Mouse (Mus musculus) layer of hippocampus, adult 2 months (tissue): ENCODE measurements around the gene Crtap. TPM values are rescaled to one million over a fixed set of nuclear protein-coding genes. Genes with fewer than 3 reads are reported as not detected.

ENCODE experiments used
- DNase-seq, 2 experiments: peaks; one replicate each; pipeline ENCODE4 v3.0.0; 2022; ENCODE audit warnings: low spot score in 2 of 2
- H3K27ac ChIP-seq: fragments of 200-600 bp; 2 replicates; pipeline ENCODE4 v1.8.1; 2022
- H3K4me3 ChIP-seq: fragments of 200-600 bp; 2 replicates; pipeline ENCODE4 v1.8.1; 2022; ENCODE audit warnings: mild to moderate bottlenecking
- CTCF ChIP-seq: fragments of 200-600 bp; conservative IDR thresholded peaks from 2 replicates; pipeline ENCODE4 v1.8.1; 2022; ENCODE audit warnings: antibody characterized with exemption, mild to moderate bottlenecking, moderate library complexity
- long read RNA-seq, 2 experiments: library from polyadenylated mRNA; stranded (forward); transcript quantifications; one replicate each; pipeline ENCODE4 v2.0.0; 2021; ENCODE audit warnings: borderline mapping rate in 2 of 2
- total RNA-seq, 2 experiments: library from RNA; stranded (reverse); gene quantifications; 2 replicates each; pipeline ENCODE4 v1.2.3; 2021

The Crtap gene
- 1 to 10 TPM; 5.4 to 6.0 TPM for total RNA-seq
- long read RNA-seq, experiment 1, partial matches to known transcripts, result 0 of 2 reads
- long read RNA-seq, experiment 1, other reads (novel, unspliced or antisense), result 0 of 2 reads
- long read RNA-seq, experiment 2, transcript Crtap-201 (7 exons, 1,674 nt), result major isoform, 6 of 8 reads
- long read RNA-seq, experiment 2, partial matches to known transcripts, result 1 of 8 reads
- long read RNA-seq, experiment 2, other reads (novel, unspliced or antisense), result 1 of 8 reads

DNA sequence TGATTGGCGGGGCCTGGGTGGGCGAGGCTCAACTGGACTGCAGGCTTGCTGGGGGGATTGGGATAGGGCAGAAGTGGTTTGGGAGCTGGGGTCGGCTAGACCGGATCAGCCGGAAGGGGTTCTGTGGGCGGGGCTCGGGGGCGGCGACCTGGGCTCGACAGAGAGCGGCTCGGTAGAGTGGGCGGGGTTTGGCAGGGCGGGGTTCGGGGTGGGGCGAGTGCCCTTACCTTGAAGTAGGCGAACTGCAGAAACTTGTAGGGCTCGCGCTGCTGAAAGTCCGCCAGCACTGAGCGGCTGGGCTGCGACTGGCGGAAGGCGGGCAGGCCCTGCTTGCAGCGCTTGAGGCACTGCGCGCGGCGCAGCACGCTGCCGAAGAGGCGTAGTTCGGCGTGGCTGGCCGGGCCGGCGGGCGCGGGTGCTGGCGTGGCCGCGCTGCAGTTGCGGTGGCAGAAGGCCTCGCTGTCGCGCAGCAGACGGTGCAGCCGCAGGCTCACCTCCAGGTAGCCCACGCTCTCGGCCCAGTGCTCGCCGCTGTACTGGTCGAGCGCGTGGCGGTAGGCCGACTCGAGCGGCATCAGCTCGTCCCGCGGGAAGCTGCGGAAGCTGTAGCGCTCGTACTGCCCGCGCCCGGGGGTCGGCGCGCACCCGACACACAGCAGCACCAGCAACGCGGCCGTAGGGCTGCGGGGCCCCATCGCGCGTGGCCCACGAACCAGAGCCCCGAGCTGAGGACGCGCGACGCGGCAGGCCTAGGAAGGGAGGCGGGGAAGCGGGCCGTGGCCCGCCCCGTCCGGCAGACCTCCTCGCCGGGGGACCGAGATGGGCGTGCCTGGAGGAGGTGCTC lies at the start of gene Crtap:
TSS of gene Crtap (minus strand) at position 771 of the 844 bp plus-strand sequence.
- no peak for DNase-seq
- H3K27ac ChIP-seq, result peak within 1 kb of the TSS; percentile 61
- TF ChIP-seq CTCF, result no peak
- H3K4me3 ChIP-seq, result peak within 1 kb of the TSS; percentile 81

DNA sequence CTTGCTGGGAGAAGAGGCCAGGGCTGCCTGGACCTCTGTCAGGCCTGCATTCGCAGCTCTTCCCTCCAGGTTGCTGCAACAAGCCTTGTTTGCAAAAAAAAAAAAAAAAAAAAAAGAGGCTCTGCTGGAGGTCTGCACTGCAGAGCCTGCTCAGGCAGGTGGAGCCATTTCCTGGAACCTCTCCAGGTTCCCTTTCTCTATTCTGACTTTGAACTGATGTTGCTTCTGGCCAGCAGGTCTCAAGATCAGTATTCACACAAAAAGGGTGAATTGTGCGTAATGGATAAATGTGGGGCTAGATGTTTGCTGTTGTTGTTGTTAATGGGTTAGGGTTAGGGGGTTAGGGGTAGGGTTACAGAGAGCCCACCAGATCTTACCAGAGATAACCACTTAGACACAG lies 45.2 kb upstream of the Crtap start:
- Histone ChIP-seq H3K27ac (no peak overlapping the region), H3K4me3 (no peak overlapping the region)
- no peak for TF ChIP-seq CTCF
- DNase-seq, result no peak

GRCm38 (mm10) chr9:114428103-114428834 lies 37.8 kb upstream of the Crtap start:
- H3K27ac ChIP-seq, result no peak overlapping the region
- H3K4me3 ChIP-seq, result no peak overlapping the region
- DNase-seq, result no peak
- no peak for TF ChIP-seq CTCF

DNA sequence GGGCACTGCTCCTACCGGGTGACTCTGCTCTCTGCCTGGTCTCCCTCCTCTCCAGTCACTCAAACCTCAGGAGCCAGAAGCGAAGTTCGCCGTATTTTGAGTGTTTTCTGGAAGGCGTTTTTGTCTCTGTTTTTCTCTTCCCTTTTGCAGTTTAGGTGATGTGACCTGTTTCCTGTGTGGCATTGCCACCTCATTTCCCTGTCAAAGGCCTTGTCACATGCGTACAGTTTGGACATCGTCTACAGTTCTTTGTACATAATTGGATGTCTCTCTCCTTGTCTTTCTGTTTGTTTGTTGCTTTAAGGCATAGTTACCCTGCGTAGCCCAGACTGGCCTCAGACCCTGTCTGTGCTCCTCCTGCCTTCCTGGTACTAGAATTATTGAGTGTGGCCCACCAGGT lies 37.0 kb upstream of the Crtap start:
- TF ChIP-seq CTCF, result no peak
- DNase-seq, result no peak

GRCm38 (mm10) chr9:114426201-114426600 lies 35.7 kb upstream of the Crtap start:
- TF ChIP-seq CTCF, result no peak
- no peak for DNase-seq
- Histone ChIP-seq H3K27ac (no peak overlapping the region), H3K4me3 (no peak overlapping the region)

More for the DNA sequence above, 37.0 kb upstream of the Crtap start:
- H3K4me3 ChIP-seq, result no peak overlapping the region
- H3K27ac ChIP-seq, result no peak overlapping the region

DNA sequence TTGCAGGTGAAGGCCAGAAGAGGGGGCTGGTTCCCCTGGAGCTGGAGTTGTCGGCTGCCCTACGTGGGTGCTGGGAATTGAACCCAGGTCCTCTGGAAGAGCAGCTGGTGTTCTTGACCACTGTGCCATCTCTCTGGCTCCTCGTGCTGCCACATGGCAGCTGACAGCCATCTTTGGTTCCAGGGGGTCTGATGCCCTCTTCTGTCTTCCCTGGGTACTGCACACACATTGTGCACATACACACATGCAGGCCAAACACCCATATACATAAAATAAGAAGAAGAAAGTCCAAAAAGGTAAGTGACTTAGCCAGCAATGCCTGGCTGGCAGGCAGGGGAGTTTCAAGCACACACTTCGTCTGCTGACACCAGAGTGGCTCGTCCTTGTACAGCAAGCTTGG lies 35.1 kb upstream of the Crtap start:
- no peak for DNase-seq
- no peak overlapping the region for H3K4me3 ChIP-seq
- TF ChIP-seq CTCF, result peak; percentile 30; the same call in 1 of the 2 replicates

GRCm38 (mm10) chr9:114421797-114422196 lies 31.3 kb upstream of the Crtap start:
- H3K4me3 ChIP-seq, result no peak overlapping the region
- H3K27ac ChIP-seq, result no peak overlapping the region
- no peak for DNase-seq
- no peak for TF ChIP-seq CTCF

More for the DNA sequence above, 35.1 kb upstream of the Crtap start:
- H3K27ac ChIP-seq, result no peak overlapping the region

DNA sequence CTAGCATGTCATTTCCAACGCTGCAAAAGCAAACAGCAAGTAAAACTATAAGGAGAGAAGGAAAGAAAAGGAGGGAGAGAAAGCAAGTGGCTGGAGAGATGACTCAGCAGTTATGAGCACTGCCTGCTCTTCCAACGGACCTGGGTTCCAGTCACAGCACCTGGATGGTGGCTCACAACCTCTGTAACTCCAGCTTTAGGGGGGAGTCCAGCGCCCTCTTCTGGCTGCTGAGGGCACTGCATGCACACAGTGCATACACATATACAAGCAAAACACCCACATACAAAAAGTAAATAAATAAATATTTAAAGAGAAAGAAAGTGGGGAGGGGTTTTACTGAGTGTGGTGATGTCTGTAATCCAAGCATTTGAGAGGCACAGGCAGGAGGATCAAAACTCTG lies 30.6 kb upstream of the Crtap start:
- peak; percentile 53 for TF ChIP-seq CTCF
- Histone ChIP-seq H3K27ac (no peak overlapping the region), H3K4me3 (no peak overlapping the region)
- no peak for DNase-seq

GRCm38 (mm10) chr9:114420443-114420842 lies 30.0 kb upstream of the Crtap start:
- no peak for TF ChIP-seq CTCF
- Histone ChIP-seq H3K27ac (no peak overlapping the region), H3K4me3 (no peak overlapping the region)
- no peak for DNase-seq

- DNase-seq, result no peak
- Histone ChIP-seq H3K27ac (no peak overlapping the region), H3K4me3 (no peak overlapping the region)
- peak; percentile 73 for TF ChIP-seq CTCF
These were observed 27.7 kb upstream of the Crtap start for GRCm38 (mm10) chr9:114418187-114418586.

DNA sequence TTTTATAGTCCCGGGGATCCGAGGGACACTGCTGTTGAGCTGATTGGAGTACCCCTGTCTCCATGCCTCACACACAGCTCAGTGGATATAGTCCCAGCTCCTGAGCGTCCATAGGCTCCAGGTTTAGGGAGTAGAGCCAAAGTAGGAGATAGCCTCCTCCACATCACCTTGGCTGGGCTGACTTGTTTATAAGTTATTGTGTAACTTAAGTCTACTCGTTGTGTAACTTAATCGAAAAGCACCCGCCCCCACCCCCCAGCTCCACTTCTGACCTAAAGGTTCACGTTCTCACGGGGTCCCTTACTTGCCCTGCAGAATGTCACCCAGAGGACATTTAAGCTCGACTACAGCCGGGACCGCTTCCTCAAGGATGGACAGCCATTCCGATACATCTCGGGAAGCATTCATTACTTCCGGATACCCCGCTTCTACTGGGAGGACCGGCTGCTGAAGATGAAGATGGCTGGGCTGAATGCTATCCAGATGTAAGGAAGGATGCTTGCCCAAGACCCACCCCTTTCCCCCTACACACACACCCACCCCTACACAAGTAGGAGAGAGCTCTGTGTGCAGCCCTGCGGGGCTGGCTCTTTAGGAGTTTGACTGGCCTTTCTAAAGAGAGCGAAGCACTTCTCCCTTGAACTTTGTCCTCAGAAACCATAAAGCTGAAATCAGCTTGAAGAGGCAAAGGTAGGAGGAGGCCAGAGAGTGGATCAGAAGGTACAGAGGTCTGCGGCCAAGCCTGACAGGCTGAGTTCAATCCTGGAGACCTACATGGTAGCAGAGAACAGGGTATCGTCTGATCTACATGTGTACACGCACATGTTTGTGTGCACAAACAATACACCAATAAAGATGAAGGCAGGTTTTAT lies 26.4 kb upstream of the Crtap start:
- no peak overlapping the region for H3K4me3 ChIP-seq
- TF ChIP-seq CTCF, result no peak
- DNase-seq, result no peak
- no peak overlapping the region for H3K27ac ChIP-seq

DNA sequence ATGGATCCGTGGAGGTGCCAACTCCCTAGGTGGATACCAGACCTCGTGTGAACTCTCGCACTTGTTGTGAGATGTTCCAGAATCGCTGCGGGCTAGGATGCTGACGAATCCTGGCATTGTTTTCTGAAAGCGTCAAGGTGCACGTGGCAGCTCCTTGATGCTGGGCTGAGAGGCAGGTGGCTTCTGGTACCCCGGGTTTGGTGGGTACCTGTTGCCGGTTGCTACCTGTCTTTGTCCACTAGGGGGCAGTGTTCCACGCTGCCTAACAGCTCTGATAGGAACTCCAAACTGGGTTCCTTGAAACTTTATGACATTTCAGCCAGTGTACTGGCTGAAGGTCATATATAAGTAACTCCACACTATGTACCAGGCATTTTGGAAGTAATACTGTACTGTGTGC lies 25.2 kb upstream of the Crtap start:
- no peak overlapping the region for H3K27ac ChIP-seq
- no peak overlapping the region for H3K4me3 ChIP-seq
- DNase-seq, result peak; percentile 39 to 51
- peak; percentile 98 for TF ChIP-seq CTCF
